Mouse (Mus musculus) macrophage (primary cell): ENCODE data around the gene Trip12. TPM values are rescaled to one million over a fixed set of nuclear protein-coding genes. Genes with fewer than 3 reads are reported as not detected.

Experiments used
- H3K27ac ChIP-seq: fragments of 350-480 bp; formaldehyde crosslinking; 2 replicates; pipeline ENCODE4 v1.9.0; 2021
- H3K36me3 ChIP-seq: fragments of 350-480 bp; formaldehyde crosslinking; 2 replicates; pipeline ENCODE4 v1.9.0; 2021; ENCODE audit errors: inconsistent target
- H3K4me3 ChIP-seq: fragments of 350-480 bp; formaldehyde crosslinking; 2 replicates; pipeline ENCODE4 v1.9.0; 2021; ENCODE audit errors: inconsistent target
- H3K79me2 ChIP-seq: fragments of 350-480 bp; formaldehyde crosslinking; 2 replicates; pipeline ENCODE4 v1.9.0; 2021; ENCODE audit errors: inconsistent target
- WGBS: methylation state at CpG from one replicate; pipeline ENCODE4 v1.1.7; 2026; ENCODE audit warnings: inconsistent platforms; ENCODE audit not compliant: missing documents; 5-methylcytosine and 5-hydroxymethylcytosine counted together
- polyA plus RNA-seq: library from polyadenylated mRNA; stranded (reverse); fragments of 250-400 nt; gene quantifications from 3 replicates; pipeline ENCODE4 v1.2.4, GENCODE M21; 2018; ENCODE audit warnings: inconsistent platforms

The Trip12 gene
- polyA plus RNA-seq, 1 experiment from 2014 or later: 185 TPM

DNA sequence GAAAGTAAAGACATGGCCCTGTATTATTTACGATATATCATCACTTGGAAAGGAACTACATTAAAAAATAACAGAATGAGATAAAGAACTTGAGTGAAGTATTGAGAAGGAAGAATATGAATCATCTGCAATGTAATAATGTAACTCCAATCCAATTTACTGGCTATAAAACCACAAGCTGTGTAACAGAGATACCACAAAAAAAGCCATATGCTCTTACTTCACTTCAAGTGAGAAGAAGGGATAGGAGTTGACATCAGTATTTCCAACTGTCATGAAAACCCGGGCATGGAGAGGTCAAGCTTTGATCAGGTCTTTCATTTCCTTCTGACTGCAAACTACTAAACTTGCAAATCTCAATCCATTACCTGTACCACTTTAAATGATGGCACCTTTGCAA lies 48.9 kb downstream of the Trip12 start:
- Histone ChIP-seq H3K27ac (no peak overlapping the region), H3K36me3 (peaks cover 67% of the 10 kb centered on the region), H3K79me2 (peaks cover 100% of the 10 kb centered on the region), H3K4me3 (no peak overlapping the region)
- WGBS: 90% methylated on average over 2 of the region's 2 CpGs

GRCm38 (mm10) chr1:84780630-84781029 lies 59.7 kb downstream of the Trip12 start:
- H3K27ac ChIP-seq: no peak overlapping the region
- H3K79me2 ChIP-seq: peaks cover 60% of the 10 kb centered on the region
- 95% methylated on average over 3 of the region's 3 CpGs for WGBS
- H3K4me3 ChIP-seq: no peak overlapping the region
- peaks cover 62% of the 10 kb centered on the region for H3K36me3 ChIP-seq

DNA sequence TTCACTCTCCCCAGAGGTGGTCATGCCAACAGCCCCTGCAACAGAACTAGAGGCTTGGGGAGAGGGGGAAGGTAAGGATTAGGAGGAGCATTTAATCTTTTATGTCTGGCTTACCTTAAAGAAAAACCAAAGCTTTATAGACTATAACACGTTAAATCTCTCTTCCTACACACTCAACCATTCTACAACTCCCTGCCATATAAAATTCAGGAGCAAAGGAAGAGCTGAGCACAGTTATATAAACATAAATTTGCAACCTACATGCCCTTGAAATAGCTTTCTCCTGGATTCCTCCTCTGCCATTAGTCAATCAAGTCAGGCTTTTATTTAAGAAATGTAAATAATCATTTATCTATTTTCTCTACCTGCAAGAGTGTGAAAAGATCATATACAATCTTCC lies 62.9 kb downstream of the Trip12 start:
- Histone ChIP-seq H3K36me3 (peaks cover 62% of the 10 kb centered on the region), H3K79me2 (peaks cover 48% of the 10 kb centered on the region), H3K4me3 (no peak overlapping the region), H3K27ac (no peak overlapping the region)
- whole genome bisulfite sequencing: 100% methylated on average over 1 of the region's 1 CpGs

DNA sequence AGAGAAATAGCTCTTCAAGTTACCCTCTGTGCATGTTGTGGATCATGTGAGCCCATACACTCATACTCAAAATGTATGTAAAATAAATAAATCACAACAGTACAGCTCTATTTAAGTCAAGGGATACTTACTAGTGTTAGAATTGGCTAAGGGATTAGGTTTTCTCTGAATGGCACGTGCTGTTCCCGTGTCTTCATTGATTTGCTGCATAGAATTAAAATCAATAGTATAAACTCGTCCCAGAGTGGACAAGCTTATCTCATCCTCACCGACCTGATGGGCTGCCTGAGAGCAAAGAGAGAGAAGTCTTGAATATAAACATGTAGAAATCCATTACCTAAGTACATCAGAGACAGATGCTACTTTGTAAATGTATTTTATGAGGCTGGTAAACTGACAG lies 81.5 kb downstream of the Trip12 start:
- Histone ChIP-seq H3K79me2 (no peaks in the 10 kb centered on the region), H3K36me3 (peaks cover 89% of the 10 kb centered on the region), H3K4me3 (no peak overlapping the region), H3K27ac (no peak overlapping the region)
- 94% methylated on average over 4 of the region's 4 CpGs for WGBS

DNA sequence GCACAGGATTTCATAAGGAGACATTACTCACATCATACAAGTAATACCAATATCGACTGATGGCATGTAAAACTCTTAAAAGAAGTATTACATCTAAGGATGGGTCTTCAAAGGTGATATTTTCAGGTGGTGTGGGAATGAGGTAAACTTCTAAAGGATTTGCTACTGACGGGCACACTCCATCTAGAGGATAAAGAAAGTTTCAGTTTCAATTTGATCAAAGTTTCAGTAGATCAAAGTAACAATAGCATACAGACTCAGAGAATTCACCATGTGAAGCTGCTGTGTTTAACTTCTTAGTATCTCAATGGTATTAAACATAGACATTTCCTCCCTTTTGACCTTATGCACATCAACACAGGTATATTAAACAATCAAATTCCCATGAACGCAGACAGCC lies 98.2 kb downstream of the Trip12 start:
- 95% methylated on average over 3 of the region's 3 CpGs for WGBS
- Histone ChIP-seq H3K79me2 (no peaks in the 10 kb centered on the region), H3K27ac (no peak overlapping the region), H3K36me3 (peaks cover 90% of the 10 kb centered on the region), H3K4me3 (no peak overlapping the region)

DNA sequence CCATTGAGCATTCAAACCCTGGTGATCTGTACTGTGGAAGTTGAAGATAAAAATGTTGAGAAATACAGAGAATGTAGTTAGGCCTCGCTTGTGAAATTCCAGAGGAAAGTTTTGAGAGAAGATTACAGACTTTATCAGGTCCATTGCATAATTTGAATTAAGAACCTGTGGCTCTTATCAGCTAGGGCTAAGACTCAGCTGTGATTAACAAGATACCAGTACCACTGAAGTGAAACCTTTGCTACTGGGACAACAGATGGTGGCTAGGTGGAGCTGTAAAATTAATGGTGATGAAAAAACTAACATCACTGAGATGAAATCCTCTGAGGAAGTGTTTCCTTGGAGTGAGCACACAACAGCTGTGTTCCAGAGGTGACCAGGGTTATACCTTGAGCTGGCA lies 100.2 kb downstream of the Trip12 start:
- Histone ChIP-seq H3K79me2 (no peaks in the 10 kb centered on the region), H3K36me3 (peaks cover 90% of the 10 kb centered on the region), H3K27ac (no peak overlapping the region), H3K4me3 (no peak overlapping the region)
- 88% methylated on average over 1 of the region's 1 CpGs for WGBS

GRCm38 (mm10) chr1:84737097-84737496 lies 103.2 kb downstream of the Trip12 start:
- 73% methylated on average over 1 of the region's 1 CpGs for WGBS
- Histone ChIP-seq H3K4me3 (no peak overlapping the region), H3K79me2 (no peaks in the 10 kb centered on the region), H3K36me3 (peaks cover 76% of the 10 kb centered on the region), H3K27ac (no peak overlapping the region)

DNA sequence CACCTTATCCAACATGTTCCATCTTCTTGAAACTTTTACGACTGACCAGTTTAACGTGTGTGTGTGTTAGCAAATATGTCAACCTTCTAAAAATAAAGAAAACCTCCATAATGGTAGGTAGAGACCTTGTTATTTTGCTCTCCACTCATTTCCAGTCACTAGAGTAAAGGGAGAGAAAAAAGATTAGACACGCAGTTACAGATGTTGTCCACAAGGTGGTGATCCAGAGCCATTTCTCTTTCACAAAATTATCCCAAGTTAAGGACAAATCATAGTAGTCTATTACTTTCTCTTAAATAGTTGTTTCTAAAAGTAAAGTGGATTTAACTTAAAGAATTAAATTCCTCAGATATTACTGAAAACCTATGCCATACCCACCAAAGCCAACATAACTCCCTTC lies 106.5 kb downstream of the Trip12 start:
- 65% methylated on average over 3 of the region's 3 CpGs for WGBS
- H3K36me3 ChIP-seq: peaks cover 79% of the 10 kb centered on the region

DNA sequence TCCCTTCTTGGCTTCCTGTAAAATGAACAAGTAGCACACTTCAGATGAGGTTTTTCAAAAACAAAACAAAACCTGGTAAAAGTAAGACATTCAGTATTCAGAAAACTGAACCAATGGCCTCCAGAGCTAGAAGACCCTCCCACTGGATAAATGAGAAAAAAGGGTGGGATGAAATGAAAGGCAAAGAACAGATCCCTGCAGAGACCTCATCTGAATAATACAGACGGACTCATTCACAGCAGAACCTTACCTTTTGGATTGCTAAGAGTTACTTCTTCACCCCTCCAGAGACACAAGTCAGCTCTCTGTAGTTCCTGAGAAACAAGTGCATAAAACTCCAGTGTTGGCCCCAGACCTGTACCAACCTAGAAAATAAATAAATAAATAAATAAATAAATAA lies 108.6 kb downstream of the Trip12 start:
- H3K4me3 ChIP-seq: no peak overlapping the region
- peaks cover 81% of the 10 kb centered on the region for H3K36me3 ChIP-seq
- H3K79me2 ChIP-seq: no peaks in the 10 kb centered on the region
- 100% methylated on average over 1 of the region's 1 CpGs for whole genome bisulfite sequencing
- no peak overlapping the region for H3K27ac ChIP-seq

More for the DNA sequence above, 106.5 kb downstream of the Trip12 start:
- Histone ChIP-seq H3K79me2 (no peaks in the 10 kb centered on the region), H3K4me3 (no peak overlapping the region), H3K27ac (no peak overlapping the region)

GRCm38 (mm10) chr1:84722841-84723240 lies 117.5 kb downstream of the Trip12 start:
- no peak overlapping the region for H3K27ac ChIP-seq
- H3K79me2 ChIP-seq: no peaks in the 10 kb centered on the region
- H3K36me3 ChIP-seq: peaks cover 49% of the 10 kb centered on the region
- H3K4me3 ChIP-seq: no peak overlapping the region

- Histone ChIP-seq H3K27ac (no peak overlapping the region), H3K79me2 (no peaks in the 10 kb centered on the region), H3K36me3 (peaks cover 45% of the 10 kb centered on the region), H3K4me3 (no peak overlapping the region)
- WGBS: 87% methylated on average over 3 of the region's 3 CpGs
Observed at GRCm38 (mm10) chr1:84722371-84722770, 117.9 kb downstream of the Trip12 start.

- Histone ChIP-seq H3K79me2 (no peaks in the 10 kb centered on the region), H3K27ac (no peak overlapping the region), H3K4me3 (no peak overlapping the region), H3K36me3 (peaks cover 41% of the 10 kb centered on the region)
- 80% methylated on average over 3 of the region's 3 CpGs for WGBS
Observed at GRCm38 (mm10) chr1:84721942-84722341, 118.4 kb downstream of the Trip12 start.

GRCm38 (mm10) chr1:84709810-84710785 lies 130.2 kb downstream of the Trip12 start:
- H3K4me3 ChIP-seq: no peak overlapping the region
- 17% methylated on average over 31 of the region's 31 CpGs for WGBS
- no peaks in the 10 kb centered on the region for H3K79me2 ChIP-seq
- no peaks in the 10 kb centered on the region for H3K36me3 ChIP-seq
- no peak overlapping the region for H3K27ac ChIP-seq

GRCm38 (mm10) chr1:84709406-84709805 lies 130.9 kb downstream of the Trip12 start:
- Histone ChIP-seq H3K36me3 (no peaks in the 10 kb centered on the region), H3K4me3 (no peak overlapping the region), H3K79me2 (no peaks in the 10 kb centered on the region), H3K27ac (no peak overlapping the region)
- WGBS: 42% methylated on average over 5 of the region's 5 CpGs

DNA sequence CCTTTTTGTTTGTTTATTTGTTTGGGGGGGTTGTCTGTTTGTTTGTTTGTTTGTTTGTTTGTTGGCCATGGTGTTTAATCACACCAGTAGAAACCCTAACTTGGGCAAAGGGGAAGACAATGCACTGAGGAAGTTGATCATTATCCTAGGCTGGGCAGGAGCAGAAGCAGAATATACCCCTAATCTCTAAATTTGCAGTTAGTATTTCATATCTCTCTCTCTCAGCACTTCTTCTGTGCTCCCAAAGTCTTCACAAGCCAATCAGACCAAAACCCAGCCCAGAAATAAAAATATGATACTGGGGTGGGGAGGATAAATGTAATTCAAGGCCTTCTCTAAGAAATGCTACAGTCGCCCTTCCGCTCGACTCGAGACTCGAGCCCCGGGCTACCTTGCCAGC lies 140.1 kb downstream of the Trip12 start:
- H3K36me3 ChIP-seq: no peaks in the 10 kb centered on the region
- no peak overlapping the region for H3K4me3 ChIP-seq
- no CpG with 5 or more reads among the region's 6 CpGs for WGBS
- H3K79me2 ChIP-seq: no peaks in the 10 kb centered on the region
- no peak overlapping the region for H3K27ac ChIP-seq
